Mouse (Mus musculus) heart, embryonic 11.5 days (tissue): ENCODE data around the gene Adamts8. TPM values are rescaled to one million over a fixed set of nuclear protein-coding genes. Genes with fewer than 3 reads are reported as not detected.

ENCODE experiments used
- ATAC-seq: fragments of 200-750 bp; cut with Nextera tagmentation; replicated peaks from 2 replicates; pipeline ENCODE4 v1.8.0; 2017; ENCODE audit warnings: moderate library complexity; ENCODE audit not compliant: insufficient number of reproducible peaks, low FRiP score, low TSS enrichment
- H3K27ac ChIP-seq: fragments of 300-500 bp; sonication (generic); 2 replicates; pipeline ENCODE4 v1.5.1; 2014; ENCODE audit warnings: mild to moderate bottlenecking, low read depth, low read length
- H3K27me3 ChIP-seq: fragments of 300-500 bp; sonication (generic); 2 replicates; pipeline ENCODE4 v1.6.1; 2014; ENCODE audit warnings: mild to moderate bottlenecking, low read length, mixed read lengths; ENCODE audit not compliant: control insufficient read depth, insufficient read depth
- H3K36me3 ChIP-seq: fragments of 300-500 bp; sonication (generic); 2 replicates; pipeline ENCODE4 v1.6.1; 2014; ENCODE audit warnings: mild to moderate bottlenecking, low read length, moderate library complexity, mixed read lengths; ENCODE audit not compliant: control insufficient read depth, insufficient read depth
- H3K4me1 ChIP-seq: fragments of 300-500 bp; sonication (generic); 2 replicates; pipeline ENCODE4 v1.6.1; 2014; ENCODE audit warnings: low read length; ENCODE audit not compliant: control insufficient read depth, insufficient read depth
- H3K4me2 ChIP-seq: fragments of 300-500 bp; sonication (generic); 2 replicates; pipeline ENCODE4 v1.6.1; 2014; ENCODE audit warnings: mild to moderate bottlenecking, moderate library complexity
- H3K4me3 ChIP-seq: fragments of 300-500 bp; sonication (generic); 2 replicates; pipeline ENCODE4 v1.5.1; 2014; ENCODE audit warnings: low read depth, low read length
- H3K9ac ChIP-seq: fragments of 300-500 bp; sonication (generic); 2 replicates; pipeline ENCODE4 v1.6.1; 2014; ENCODE audit warnings: mild to moderate bottlenecking, low read depth, low read length, moderate library complexity
- H3K9me3 ChIP-seq: fragments of 300-500 bp; sonication (generic); replicated peaks from 2 replicates; pipeline ENCODE4 v1.6.1; 2016; ENCODE audit warnings: low read length; ENCODE audit not compliant: control insufficient read depth
- WGBS: fragments of 180-500 bp; shearing (Covaris S2); extraction: QIAGEN DNeasy Blood & Tissue Kit; methylation state at CpG from one replicate; pipeline ENCODE4 v1.1.7; 2014; ENCODE audit not compliant: insufficient replicate concordance; 5-methylcytosine and 5-hydroxymethylcytosine counted together
- polyA plus RNA-seq: library from polyadenylated mRNA; unstranded; fragments of >200 nt; fragmentation: Nextera tagmentation; extraction: Ambion mirVana; gene quantifications from 2 replicates; pipeline ENCODE4 v1.2.1, GENCODE M21; 2014

The Adamts8 gene
- polyA plus RNA-seq, 1 experiment from 2014 or later, result 6.0 TPM

- WGBS, result 50% methylated on average over 8 of the region's 8 CpGs
- no peak overlapping the region for H3K4me3 ChIP-seq
- H3K9me3 ChIP-seq, result no peaks in the 10 kb centered on the region
- H3K9ac ChIP-seq, result no peak overlapping the region
- H3K27ac ChIP-seq, result no peak overlapping the region
- H3K36me3 ChIP-seq, result no peaks in the 10 kb centered on the region
- H3K27me3 ChIP-seq, result peaks cover 5% of the 10 kb centered on the region; the same call in 1 of the 2 replicates
- H3K4me1 ChIP-seq, result peaks cover 7% of the 10 kb centered on the region
- ATAC-seq, result no peak
- H3K4me2 ChIP-seq, result no peak overlapping the region
Measured at GRCm38 (mm10) chr9:30953287-30953686, 10.9 kb downstream of the Adamts8 start.

DNA sequence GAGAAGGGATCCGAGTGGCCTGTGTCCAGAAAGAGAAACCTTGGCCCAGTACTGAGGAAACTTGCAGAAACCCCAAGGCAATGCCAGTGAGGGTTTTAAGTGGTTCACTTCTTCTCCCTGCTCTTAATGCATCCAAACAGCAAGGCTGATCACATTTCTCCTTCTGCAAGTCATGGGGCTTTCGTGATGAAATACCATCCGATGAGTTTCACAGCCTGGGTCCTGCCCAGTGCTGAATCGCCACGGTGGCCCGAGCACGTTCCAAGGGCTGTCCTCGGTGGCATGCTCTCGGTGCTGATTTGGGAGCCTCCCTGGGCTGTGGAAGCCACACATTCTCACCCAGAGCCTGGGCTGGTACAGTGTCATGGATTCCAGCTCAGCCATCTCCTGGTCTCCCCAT, 12.9 kb downstream of the Adamts8 start:
- H3K4me1 ChIP-seq, result peaks cover 6% of the 10 kb centered on the region
- 85% methylated on average over 9 of the region's 9 CpGs for WGBS
- H3K9ac ChIP-seq, result no peak overlapping the region
- no peak for ATAC-seq
- H3K27me3 ChIP-seq, result peaks cover 5% of the 10 kb centered on the region; the same call in 1 of the 2 replicates
- no peak overlapping the region for H3K27ac ChIP-seq
- no peaks in the 10 kb centered on the region for H3K9me3 ChIP-seq
- no peak overlapping the region for H3K4me3 ChIP-seq
- no peaks in the 10 kb centered on the region for H3K36me3 ChIP-seq
- H3K4me2 ChIP-seq, result no peak overlapping the region

DNA sequence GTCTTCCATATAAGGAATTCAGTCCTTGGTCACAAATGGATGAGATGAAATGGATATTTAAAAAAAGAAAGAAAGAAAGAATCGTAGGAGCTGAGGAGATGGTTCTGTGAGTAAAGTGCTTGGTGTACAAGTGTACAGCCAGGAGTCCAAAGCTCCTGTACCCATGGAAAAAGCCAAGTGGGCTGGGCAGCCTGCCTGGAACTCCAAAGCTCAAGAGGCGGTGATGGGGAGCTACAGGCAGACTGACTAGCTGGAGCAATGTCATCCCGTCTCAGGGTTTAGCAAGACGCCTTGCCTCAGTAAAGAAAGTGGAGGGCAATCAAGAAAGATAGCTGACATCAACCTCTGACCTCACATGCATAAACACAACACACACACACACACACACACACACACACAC, 21.4 kb downstream of the Adamts8 start:
- H3K27me3 ChIP-seq, result peaks cover 4% of the 10 kb centered on the region; the same call in 1 of the 2 replicates
- no peak overlapping the region for H3K27ac ChIP-seq
- H3K4me1 ChIP-seq, result no peaks in the 10 kb centered on the region
- H3K36me3 ChIP-seq, result no peaks in the 10 kb centered on the region
- no peak overlapping the region for H3K4me3 ChIP-seq
- H3K4me2 ChIP-seq, result no peak overlapping the region
- H3K9me3 ChIP-seq, result no peaks in the 10 kb centered on the region
- WGBS, result 76% methylated on average over 4 of the region's 4 CpGs
- H3K9ac ChIP-seq, result no peak overlapping the region
- no peak for ATAC-seq

DNA sequence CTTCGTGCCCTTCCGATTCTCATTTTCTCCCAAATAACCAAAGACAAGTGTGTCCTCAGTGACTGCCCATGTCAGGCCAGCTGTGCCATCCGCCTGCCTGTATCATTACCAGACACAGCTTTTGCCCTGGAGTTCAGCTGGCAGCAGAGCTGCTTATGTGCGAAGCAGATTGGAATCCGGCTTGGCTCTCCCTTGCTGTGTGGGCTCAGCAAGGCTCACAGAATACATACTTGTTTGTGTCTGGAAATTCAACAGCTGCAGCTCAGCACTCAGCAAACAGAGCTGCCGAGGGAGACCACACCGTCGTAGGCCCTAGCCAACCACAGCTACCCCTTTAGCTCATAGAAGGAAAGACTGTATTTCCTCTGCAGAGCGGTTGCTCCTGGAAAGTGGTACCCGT, 22.3 kb downstream of the Adamts8 start:
- Histone ChIP-seq H3K27ac (no peak overlapping the region), H3K4me3 (no peak overlapping the region), H3K27me3 (peaks cover 2% of the 10 kb centered on the region; the same call in 1 of the 2 replicates), H3K4me2 (no peak overlapping the region), H3K9ac (no peak overlapping the region), H3K4me1 (no peaks in the 10 kb centered on the region), H3K36me3 (no peaks in the 10 kb centered on the region), H3K9me3 (no peaks in the 10 kb centered on the region)
- no peak for ATAC-seq
- WGBS, result 72% methylated on average over 10 of the region's 10 CpGs

GRCm38 (mm10) chr9:30966881-30967280, 24.5 kb downstream of the Adamts8 start:
- Histone ChIP-seq H3K9me3 (no peaks in the 10 kb centered on the region), H3K4me2 (no peak overlapping the region), H3K27ac (no peak overlapping the region), H3K4me1 (no peaks in the 10 kb centered on the region), H3K27me3 (no peaks in the 10 kb centered on the region), H3K36me3 (no peaks in the 10 kb centered on the region), H3K9ac (no peak overlapping the region), H3K4me3 (no peak overlapping the region)
- 45% methylated on average over 7 of the region's 7 CpGs for WGBS
- ATAC-seq, result no peak

GRCm38 (mm10) chr9:30968130-30968529, 25.8 kb downstream of the Adamts8 start:
- H3K27me3 ChIP-seq, result no peaks in the 10 kb centered on the region
- H3K9ac ChIP-seq, result no peak overlapping the region
- no peaks in the 10 kb centered on the region for H3K4me1 ChIP-seq
- H3K4me3 ChIP-seq, result no peak overlapping the region
- 64% methylated on average over 6 of the region's 6 CpGs for WGBS
- H3K36me3 ChIP-seq, result no peaks in the 10 kb centered on the region
- H3K4me2 ChIP-seq, result no peak overlapping the region
- no peak for ATAC-seq
- H3K27ac ChIP-seq, result no peak overlapping the region
- no peaks in the 10 kb centered on the region for H3K9me3 ChIP-seq

GRCm38 (mm10) chr9:30970001-30970400, 27.6 kb downstream of the Adamts8 start:
- Histone ChIP-seq H3K4me2 (no peak overlapping the region), H3K9me3 (no peaks in the 10 kb centered on the region), H3K27me3 (no peaks in the 10 kb centered on the region), H3K27ac (no peak overlapping the region), H3K4me1 (no peaks in the 10 kb centered on the region), H3K4me3 (no peak overlapping the region), H3K9ac (no peak overlapping the region), H3K36me3 (no peaks in the 10 kb centered on the region)
- WGBS, result 66% methylated on average over 3 of the region's 3 CpGs
- ATAC-seq, result no peak

DNA sequence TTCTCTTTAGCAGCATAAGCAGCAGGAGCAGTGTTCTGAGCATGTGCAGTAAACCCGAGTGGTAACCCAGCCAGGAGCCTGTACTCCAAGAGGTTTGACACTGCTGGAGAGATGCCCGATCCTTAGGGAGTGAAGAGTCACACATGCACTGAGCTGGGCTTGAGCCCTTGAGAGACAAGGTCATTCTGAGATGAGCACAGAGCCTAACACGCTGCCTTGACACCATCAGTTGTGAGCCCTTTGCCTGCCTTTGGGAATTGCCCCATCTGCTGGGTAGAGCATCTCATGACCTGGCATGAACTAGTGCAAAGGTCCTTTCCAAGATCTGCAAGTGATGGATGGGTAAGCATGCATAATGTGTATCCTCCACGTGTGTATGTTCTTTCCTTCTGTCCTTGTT, 29.6 kb downstream of the Adamts8 start:
- no peaks in the 10 kb centered on the region for H3K9me3 ChIP-seq
- ATAC-seq, result no peak
- 51% methylated on average over 4 of the region's 4 CpGs for WGBS
- H3K9ac ChIP-seq, result no peak overlapping the region
- H3K27me3 ChIP-seq, result no peaks in the 10 kb centered on the region
- no peak overlapping the region for H3K4me3 ChIP-seq
- H3K4me2 ChIP-seq, result no peak overlapping the region
- no peak overlapping the region for H3K27ac ChIP-seq
- no peaks in the 10 kb centered on the region; the same call in 1 of the 2 replicates for H3K4me1 ChIP-seq
- H3K36me3 ChIP-seq, result no peaks in the 10 kb centered on the region

- no peak overlapping the region for H3K4me2 ChIP-seq
- peaks cover 3% of the 10 kb centered on the region for H3K4me1 ChIP-seq
- ATAC-seq, result peak; percentile 57; the same call in 1 of the 2 replicates
- no peaks in the 10 kb centered on the region for H3K9me3 ChIP-seq
- H3K36me3 ChIP-seq, result no peaks in the 10 kb centered on the region
- H3K9ac ChIP-seq, result no peak overlapping the region
- no peaks in the 10 kb centered on the region for H3K27me3 ChIP-seq
- H3K27ac ChIP-seq, result 0 out of 2 replicates have a peak overlapping the region, but pooled peaks have one; percentile 35
- H3K4me3 ChIP-seq, result no peak overlapping the region
- WGBS, result 60% methylated on average over 11 of the region's 11 CpGs
Measured at GRCm38 (mm10) chr9:30976339-30977023, 34.1 kb downstream of the Adamts8 start.
